Mouse (Mus musculus) C2C12 (cell line): ENCODE results near the gene Pou3f1. TPM values are rescaled to one million over a fixed set of nuclear protein-coding genes. Genes with fewer than 3 reads are reported as not detected.

Source experiments
- H3K27me3 ChIP-seq: one replicate; pipeline ENCODE4 v1.6.1; 2011; ENCODE audit not compliant: control insufficient read depth, insufficient read depth, insufficient read length
- H3K36me3 ChIP-seq: one replicate; pipeline ENCODE4 v1.6.1; 2011; ENCODE audit not compliant: control insufficient read depth, insufficient read depth
- H3K4me3 ChIP-seq: one replicate; pipeline ENCODE4 v1.5.1; 2011; ENCODE audit warnings: mild to moderate bottlenecking, control low read depth; ENCODE audit not compliant: poor library complexity, insufficient read depth, severe bottlenecking
- H3K79me2 ChIP-seq: one replicate; pipeline ENCODE4 v1.6.1; 2011; ENCODE audit not compliant: control insufficient read depth, insufficient read depth
- H3K79me3 ChIP-seq: one replicate; pipeline ENCODE4 v1.6.1; 2011; ENCODE audit warnings: low read depth, control low read depth
- H3ac ChIP-seq: one replicate; pipeline ENCODE3; 2011; ENCODE audit warnings: low read depth; ENCODE audit not compliant: control insufficient read depth, insufficient read length
- CEBPB ChIP-seq: IDR thresholded peaks from one replicate; pipeline ENCODE4 v1.6.1; 2011; ENCODE audit warnings: low read depth, mild to moderate bottlenecking, control low read depth, moderate library complexity
- CTCF ChIP-seq: IDR thresholded peaks from one replicate; pipeline ENCODE4 v1.5.1; 2011; ENCODE audit not compliant: control insufficient read depth, insufficient read depth, insufficient read length
- FOSL1 ChIP-seq: IDR thresholded peaks from one replicate; pipeline ENCODE4 v1.8.0; 2011; ENCODE audit warnings: mild to moderate bottlenecking, low read length; ENCODE audit not compliant: poor library complexity, insufficient read depth, severe bottlenecking
- MAX ChIP-seq: IDR thresholded peaks from one replicate; pipeline ENCODE4 v1.6.1; 2011; ENCODE audit warnings: mild to moderate bottlenecking, control low read depth
- MYOD1 ChIP-seq: IDR thresholded peaks from one replicate; pipeline ENCODE4 v1.6.1; 2011; ENCODE audit warnings: low read depth; ENCODE audit not compliant: control insufficient read depth, insufficient read length
- MYOG ChIP-seq: IDR thresholded peaks from one replicate; pipeline ENCODE4 v1.6.1; 2011; ENCODE audit not compliant: control insufficient read depth, insufficient read length; ENCODE audit errors: extremely low read depth
- USF1 ChIP-seq: IDR thresholded peaks from one replicate; pipeline ENCODE4 v1.6.1; 2011; ENCODE audit warnings: low read depth, mild to moderate bottlenecking, control low read depth, moderate library complexity
- polyA plus RNA-seq: library from polyadenylated mRNA; unstranded; fragments of >200 nt; fragmentation: generic; extraction: Trizol; gene quantifications from one replicate; pipeline ENCODE4 v1.2.1, GENCODE M21; 2012; ENCODE audit warnings: missing spikeins

Pou3f1 gene
- polyA plus RNA-seq, 1 experiment, result 0.01 TPM

DNA sequence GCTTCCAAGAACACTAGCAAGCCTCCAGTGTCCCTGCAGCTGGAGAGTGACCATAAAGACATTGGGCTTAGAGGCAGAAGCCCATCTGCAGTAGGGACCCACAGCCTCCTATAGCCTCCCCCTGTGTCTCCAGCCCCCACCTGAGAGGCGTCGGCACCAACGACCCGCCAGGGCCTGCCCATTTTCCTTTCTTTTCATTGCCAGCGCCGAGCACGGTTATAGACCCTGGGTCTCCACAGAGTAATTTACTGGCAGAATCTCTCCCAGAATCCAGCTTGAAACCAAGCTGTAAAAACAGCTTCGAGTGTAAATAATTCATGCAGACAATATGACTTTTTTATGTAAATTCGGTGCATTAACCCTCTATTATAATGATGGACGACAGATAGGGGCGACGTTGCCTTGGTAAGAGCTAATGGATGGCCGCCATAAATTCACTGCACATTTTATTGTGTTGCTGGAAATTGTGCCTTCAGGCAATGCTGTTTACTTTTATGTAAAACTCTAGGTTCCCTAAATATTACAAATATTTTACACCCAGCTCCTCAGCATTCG is 41.1 kb upstream of the Pou3f1 start:
- peaks cover 62% of the 10 kb centered on the region for H3K27me3 ChIP-seq
- H3K79me2 ChIP-seq, result no peaks in the 10 kb centered on the region
- no peak overlapping the region for H3ac ChIP-seq
- no peaks in the 10 kb centered on the region for H3K36me3 ChIP-seq
- H3K79me3 ChIP-seq, result no peaks in the 10 kb centered on the region
- no peak for TF ChIP-seq MYOG
- TF ChIP-seq USF1, result no peak
- no peak for TF ChIP-seq CTCF
- no peak for TF ChIP-seq MAX
- H3K4me3 ChIP-seq, result no peak overlapping the region

DNA sequence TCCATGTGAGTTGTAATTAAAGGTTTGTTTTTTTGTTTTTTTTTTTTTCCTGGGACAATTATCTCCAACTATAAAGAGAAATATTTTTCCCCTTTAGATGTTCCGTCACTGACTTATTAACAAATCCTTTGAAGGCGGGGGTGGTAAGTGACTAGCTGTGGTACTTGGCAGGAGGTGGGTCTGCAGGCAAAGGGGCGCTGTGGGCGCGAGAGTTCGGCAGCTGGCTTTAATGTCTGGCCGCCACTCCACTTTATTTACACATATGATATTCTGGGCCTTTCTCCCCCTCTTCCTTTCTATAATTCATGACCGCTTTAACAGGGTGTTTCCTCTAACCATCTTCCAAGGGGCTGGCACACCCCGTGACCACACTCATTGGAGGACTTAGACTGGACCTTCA is 40.6 kb upstream of the Pou3f1 start:
- no peaks in the 10 kb centered on the region for H3K36me3 ChIP-seq
- no peak overlapping the region for H3ac ChIP-seq
- H3K27me3 ChIP-seq, result peaks cover 63% of the 10 kb centered on the region
- H3K79me3 ChIP-seq, result no peaks in the 10 kb centered on the region
- no peak for TF ChIP-seq MAX
- no peak for TF ChIP-seq MYOD1
- TF ChIP-seq USF1, result no peak
- no peak for TF ChIP-seq CEBPB
- H3K79me2 ChIP-seq, result no peaks in the 10 kb centered on the region
- no peak overlapping the region for H3K4me3 ChIP-seq

DNA sequence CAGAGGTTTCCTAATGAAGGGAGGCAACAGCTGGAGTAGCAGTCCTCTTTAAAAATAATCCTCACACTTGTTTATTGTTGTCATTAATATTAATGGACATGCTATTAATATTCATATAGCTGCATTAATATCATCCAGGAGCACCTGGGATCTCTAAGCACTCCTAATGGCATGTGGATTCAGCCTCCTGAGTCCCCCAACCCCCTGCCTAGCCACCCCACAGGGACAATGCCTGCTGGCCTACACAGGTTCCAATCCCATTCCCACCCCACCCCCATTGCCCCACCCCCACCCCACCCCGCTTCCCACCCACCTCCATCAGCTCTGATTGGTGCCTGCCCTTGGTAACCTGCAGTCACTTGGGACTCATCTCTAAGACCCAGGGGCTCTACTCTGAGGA is 40.0 kb upstream of the Pou3f1 start:
- Histone ChIP-seq H3K4me3 (no peak overlapping the region), H3K79me3 (no peaks in the 10 kb centered on the region), H3K36me3 (no peaks in the 10 kb centered on the region), H3K27me3 (peaks cover 58% of the 10 kb centered on the region), H3K79me2 (no peaks in the 10 kb centered on the region), H3ac (no peak overlapping the region)
- TF ChIP-seq USF1 (no peak), FOSL1 (no peak), CTCF (no peak), CEBPB (no peak), MYOD1 (no peak), MAX (no peak), MYOG (no peak)

DNA sequence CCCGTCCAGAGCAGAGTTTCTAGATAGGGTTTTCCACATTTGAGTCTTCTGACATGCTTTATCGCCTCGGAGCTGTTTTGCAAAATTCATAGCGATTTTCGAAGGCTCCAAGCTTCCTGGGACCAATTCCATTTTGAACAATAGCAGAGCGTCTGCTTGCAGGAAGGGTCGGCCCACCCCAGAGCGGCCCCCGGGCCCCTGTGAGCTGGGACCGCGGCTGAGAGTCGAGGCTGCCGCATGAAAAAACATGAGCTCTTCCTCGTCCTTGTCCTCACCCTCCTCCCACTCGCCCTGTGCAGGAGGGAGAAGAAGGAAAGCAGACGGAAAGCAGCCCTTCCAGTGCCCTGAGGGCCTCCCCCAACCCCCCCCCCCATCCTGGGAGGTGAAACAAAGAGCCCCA is 38.0 kb upstream of the Pou3f1 start:
- no peak for TF ChIP-seq CEBPB
- H3K79me2 ChIP-seq, result no peaks in the 10 kb centered on the region
- no peak overlapping the region for H3ac ChIP-seq
- no peaks in the 10 kb centered on the region for H3K79me3 ChIP-seq
- no peak overlapping the region for H3K4me3 ChIP-seq
- H3K36me3 ChIP-seq, result no peaks in the 10 kb centered on the region
- peaks cover 49% of the 10 kb centered on the region for H3K27me3 ChIP-seq

- H3K79me2 ChIP-seq, result no peaks in the 10 kb centered on the region
- peaks cover 59% of the 10 kb centered on the region for H3K27me3 ChIP-seq
- H3K4me3 ChIP-seq, result no peak overlapping the region
- H3ac ChIP-seq, result no peak overlapping the region
- TF ChIP-seq MYOD1, result no peak
- TF ChIP-seq CEBPB, result no peak
- no peak for TF ChIP-seq CTCF
- TF ChIP-seq USF1, result no peak
- TF ChIP-seq FOSL1, result no peak
- no peak for TF ChIP-seq MAX
- no peak for TF ChIP-seq MYOG
- H3K36me3 ChIP-seq, result no peaks in the 10 kb centered on the region
- H3K79me3 ChIP-seq, result no peaks in the 10 kb centered on the region
Measured at GRCm38 (mm10) chr4:124621406-124621805, 35.2 kb upstream of the Pou3f1 start.

DNA sequence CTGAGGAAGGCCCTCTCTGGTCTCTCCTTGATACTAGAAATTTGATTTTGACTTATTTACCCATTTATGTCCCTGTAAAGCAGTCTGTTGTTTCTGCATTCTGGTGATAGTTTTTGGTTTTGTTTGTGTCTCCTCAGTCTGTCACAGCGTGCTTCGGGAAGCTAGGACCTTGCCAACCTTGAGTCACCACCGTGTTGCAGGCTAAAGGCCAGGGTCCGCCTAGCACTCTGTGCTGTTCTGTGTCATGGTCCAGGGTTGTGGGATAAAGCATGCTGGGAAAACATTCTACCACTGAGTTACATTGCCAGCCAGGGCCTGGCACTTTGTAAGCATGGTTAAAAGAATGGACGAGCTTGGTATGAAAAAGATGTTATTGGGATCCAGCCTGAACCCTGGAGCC is 34.0 kb upstream of the Pou3f1 start:
- Histone ChIP-seq H3K79me2 (no peaks in the 10 kb centered on the region), H3K27me3 (peaks cover 56% of the 10 kb centered on the region), H3K79me3 (no peaks in the 10 kb centered on the region), H3K36me3 (no peaks in the 10 kb centered on the region), H3K4me3 (no peak overlapping the region), H3ac (no peak overlapping the region)
- TF ChIP-seq CEBPB (no peak), MAX (no peak), FOSL1 (no peak), MYOD1 (no peak), USF1 (no peak), MYOG (no peak), CTCF (no peak)
